Mouse (Mus musculus): Measurements from ENCODE around the gene Olfr692.
"Not testable (repeated sequence)": the region's sequence is repeated elsewhere in the genome, so short reads cannot be mapped to it uniquely, and the experiment has no call there.

The Olfr692 gene

GRCm38 (mm10) chr7:105404268-105404667 is 36.2 kb downstream of the Olfr692 start, which contains the start of gene Cnga4:
Gene Cnga4, plus strand, starts transcription at chr7:105404568.
- DNase-seq (ENCODE audit: low read depth, low spot score): no peak

DNA sequence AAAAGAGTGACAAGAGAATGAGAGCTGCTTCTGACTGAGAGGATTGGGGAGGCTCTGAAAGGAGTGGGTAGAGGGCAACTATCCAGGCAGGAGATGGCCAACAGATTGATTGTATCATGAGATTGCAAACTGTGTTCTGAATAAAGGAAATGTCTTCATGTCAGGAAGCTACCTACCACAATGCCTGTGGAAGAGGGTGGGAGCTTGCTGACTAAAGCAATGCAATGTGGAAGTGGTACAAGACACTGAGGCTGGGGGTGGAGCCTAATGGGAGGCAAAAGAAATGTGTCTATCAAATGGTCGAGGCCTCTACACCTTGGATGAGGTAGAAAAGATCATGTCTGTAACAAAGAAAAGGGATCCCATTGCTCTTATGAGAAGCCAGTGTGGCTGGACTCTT is 38.3 kb downstream of the Olfr692 start:
- DNase-seq (ENCODE audit: low read depth, low spot score): no peak

DNA sequence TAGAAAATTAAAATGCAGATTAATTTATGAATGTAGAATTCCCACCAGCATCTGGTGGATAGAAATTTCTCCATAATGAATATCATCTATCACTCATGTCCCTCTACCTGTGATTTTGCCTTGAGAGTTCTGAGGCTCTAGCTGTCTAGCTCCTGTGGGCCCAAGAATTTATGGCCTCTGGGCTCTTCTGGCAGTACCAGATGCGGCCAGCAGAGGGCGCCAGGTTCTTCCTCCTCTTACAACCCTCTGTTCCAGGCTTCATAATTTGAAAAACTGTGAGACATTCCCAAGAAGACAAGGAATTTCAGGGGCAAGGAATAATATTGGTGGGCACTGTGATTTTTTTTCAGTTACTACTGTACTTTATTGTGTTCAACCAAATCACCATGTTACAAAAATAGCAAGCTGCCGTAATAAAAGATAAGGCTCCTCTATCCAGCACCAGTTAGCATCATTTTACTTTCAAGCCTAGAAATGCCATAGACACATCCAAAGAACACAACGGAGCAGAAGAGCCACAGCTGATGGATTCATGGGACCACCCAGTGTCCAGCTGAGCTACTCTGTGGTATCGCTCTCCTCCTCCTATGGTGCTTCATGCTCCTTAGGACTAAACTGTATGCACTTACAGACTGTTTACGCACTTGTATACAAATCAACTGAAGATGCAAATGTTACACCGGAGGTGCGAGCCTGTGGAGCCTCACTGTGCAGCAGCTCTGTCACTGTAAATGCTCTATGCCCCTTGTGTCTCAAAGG is 44.0 kb downstream of the Olfr692 start:
- not testable (repeated sequence) for DNase-seq (ENCODE audit: low read depth, low spot score)

GRCm38 (mm10) chr7:105414385-105414784 is 46.4 kb downstream of the Olfr692 start:
- no peak for DNase-seq (ENCODE audit: low read depth, low spot score)

DNA sequence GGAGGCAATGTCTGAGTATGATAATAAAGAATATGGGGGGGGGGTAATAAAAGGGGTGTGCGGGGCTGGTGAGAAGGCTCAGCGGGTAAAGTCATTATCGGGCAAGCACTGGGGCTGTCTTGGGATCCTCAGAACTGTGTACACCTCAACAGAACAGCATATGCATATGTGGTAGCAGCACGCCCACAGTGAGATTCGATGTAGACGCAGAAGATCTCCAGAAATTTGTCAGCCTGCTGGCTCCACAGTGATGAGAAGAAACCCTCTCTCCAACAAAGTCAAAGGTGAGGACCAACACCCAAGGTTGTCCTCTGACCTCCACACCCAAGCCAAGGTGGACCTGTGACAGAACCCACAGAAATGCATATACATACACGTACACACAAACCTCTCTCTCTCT is 48.5 kb downstream of the Olfr692 start:
- no peak for DNase-seq (ENCODE audit: low read depth, low spot score)

DNA sequence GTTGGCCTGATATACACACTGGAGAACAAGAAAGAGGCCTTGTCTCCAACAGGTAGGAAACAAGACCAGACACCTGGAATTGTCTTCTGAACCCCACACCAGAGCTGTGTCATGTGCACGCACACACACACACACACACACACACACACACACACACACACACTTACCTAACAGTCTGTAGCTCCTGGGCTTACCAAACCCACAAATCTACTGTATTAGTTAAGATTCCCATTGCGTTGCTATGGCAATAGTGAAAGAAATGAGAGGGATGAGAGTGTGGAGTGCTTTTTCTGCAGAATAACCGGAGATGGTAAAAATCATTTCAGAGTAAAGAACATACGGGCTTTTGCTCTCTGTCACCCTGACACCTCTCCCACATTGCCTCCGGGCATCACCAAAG is 50.1 kb downstream of the Olfr692 start:
- DNase-seq (ENCODE audit: low read depth, low spot score): no peak
